Mouse (Mus musculus) midbrain, embryonic 12.5 days (tissue): ENCODE results near the gene Gripap1. TPM values are rescaled to one million over a fixed set of nuclear protein-coding genes. Genes with fewer than 3 reads are reported as not detected.
"Not testable (repeated sequence)": the region's sequence is repeated elsewhere in the genome, so short reads cannot be mapped to it uniquely, and the experiment has no call there.

Source experiments
- ATAC-seq: fragments of 200-750 bp; cut with Nextera tagmentation; 2 replicates; pipeline ENCODE4 v1.8.0; 2017; ENCODE audit warnings: low read depth, moderate TSS enrichment, moderate library complexity; ENCODE audit not compliant: low FRiP score
- H3K27ac ChIP-seq: fragments of 300-500 bp; sonication (generic); replicated peaks from 2 replicates; pipeline ENCODE4 v1.5.1; 2016; ENCODE audit warnings: mild to moderate bottlenecking
- H3K27me3 ChIP-seq: fragments of 300-500 bp; sonication (generic); 2 replicates; pipeline ENCODE4 v1.6.1; 2016; ENCODE audit warnings: mild to moderate bottlenecking
- H3K36me3 ChIP-seq: fragments of 300-500 bp; sonication (generic); 2 replicates; pipeline ENCODE4 v1.6.1; 2016
- H3K4me1 ChIP-seq: fragments of 300-500 bp; sonication (generic); 2 replicates; pipeline ENCODE4 v1.6.1; 2016
- H3K4me2 ChIP-seq: fragments of 300-500 bp; sonication (generic); replicated peaks from 2 replicates; pipeline ENCODE4 v1.6.1; 2016; ENCODE audit warnings: mild to moderate bottlenecking, moderate library complexity
- H3K4me3 ChIP-seq: fragments of 300-500 bp; sonication (generic); 2 replicates; pipeline ENCODE4 v1.5.1; 2016; ENCODE audit warnings: mild to moderate bottlenecking
- H3K9ac ChIP-seq: fragments of 300-500 bp; sonication (generic); replicated peaks from 2 replicates; pipeline ENCODE4 v1.6.1; 2016; ENCODE audit warnings: mild to moderate bottlenecking, moderate library complexity
- H3K9me3 ChIP-seq: fragments of 300-500 bp; sonication (generic); 2 replicates; pipeline ENCODE4 v1.6.1; 2016; ENCODE audit warnings: mild to moderate bottlenecking
- WGBS: fragments of 180-500 bp; shearing (Covaris S2); methylation state at CpG from one replicate; pipeline ENCODE4 v1.1.7; 2016; 5-methylcytosine and 5-hydroxymethylcytosine counted together
- polyA plus RNA-seq: library from polyadenylated mRNA; unstranded; fragments of >200 nt; fragmentation: Nextera tagmentation; extraction: Ambion mirVana; gene quantifications from 2 replicates; pipeline ENCODE4 v1.2.1, GENCODE M21; 2016

Gene Gripap1
- polyA plus RNA-seq, 1 experiment from 2014 or later: 78.3 TPM

DNA sequence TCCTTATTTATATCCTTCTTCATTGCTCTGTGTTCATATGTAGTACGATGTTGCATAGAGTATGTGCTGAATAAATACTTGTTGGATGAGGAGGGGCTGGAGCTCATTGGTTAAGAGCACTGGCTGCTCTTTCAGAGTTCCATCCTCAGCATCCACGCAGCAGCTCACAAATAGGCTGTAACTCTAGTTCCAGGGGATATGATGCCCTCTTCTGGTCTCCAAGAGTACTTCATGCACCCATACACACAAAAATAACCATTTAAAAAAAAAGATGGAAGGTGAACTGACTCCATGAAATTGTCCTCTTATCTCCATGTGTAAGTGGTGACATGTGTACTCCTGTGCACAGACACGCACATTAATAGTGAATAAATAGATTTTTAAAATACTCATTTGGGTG, 3.8 kb downstream of the Gripap1 start:
- H3K4me2 ChIP-seq: no peak overlapping the region
- WGBS: 52% methylated on average over 3 of the region's 3 CpGs

DNA sequence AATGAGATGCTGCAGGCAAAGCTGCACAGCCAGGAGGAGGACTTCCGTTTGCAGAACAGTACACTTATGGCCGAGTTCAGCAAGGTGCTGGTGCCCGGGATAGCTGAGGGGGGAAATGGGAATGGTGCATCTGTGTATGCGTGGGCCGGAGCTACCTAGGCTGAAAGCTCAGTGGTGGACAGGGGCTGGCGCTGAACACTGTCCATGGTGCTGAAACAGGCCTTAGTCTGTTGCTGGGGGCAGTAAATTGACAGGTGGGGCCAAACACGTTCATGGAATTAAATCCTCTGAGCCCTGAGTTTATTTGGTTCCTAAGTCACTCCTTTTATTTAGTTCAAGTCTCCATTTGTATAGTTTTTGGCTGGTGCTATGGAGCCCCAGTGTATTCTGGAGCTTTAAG, 5.5 kb downstream of the Gripap1 start:
- H3K27me3 ChIP-seq: no peaks in the 10 kb centered on the region
- ATAC-seq: no peak

More for the DNA sequence above, 3.8 kb downstream of the Gripap1 start:
- Histone ChIP-seq H3K4me1 (peaks cover 6% of the 10 kb centered on the region; the same call in 1 of the 2 replicates), H3K9ac (no peak overlapping the region), H3K4me3 (no peak overlapping the region), H3K27ac (no peak overlapping the region), H3K27me3 (no peaks in the 10 kb centered on the region), H3K9me3 (no peaks in the 10 kb centered on the region), H3K36me3 (no peaks in the 10 kb centered on the region)
- ATAC-seq: no peak

DNA sequence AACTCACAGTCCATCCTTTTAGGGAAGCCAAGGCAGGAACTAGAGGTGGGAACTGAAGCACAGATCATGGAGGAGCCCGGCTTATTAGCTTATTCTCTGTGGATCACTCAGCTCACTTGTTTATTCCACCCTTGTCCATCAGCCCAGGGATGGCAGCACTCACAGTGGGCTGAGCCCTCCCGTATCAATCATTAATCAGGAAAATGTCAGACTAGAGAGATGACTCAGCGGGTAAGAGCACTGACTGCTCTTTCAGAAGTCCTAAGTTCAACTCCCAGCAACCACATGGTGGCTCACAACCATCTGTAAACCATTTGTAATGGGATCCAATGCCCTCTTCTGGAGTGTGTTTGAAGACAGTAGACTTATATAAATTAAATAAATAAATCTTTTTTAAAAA, 7.8 kb downstream of the Gripap1 start:
- H3K4me1 ChIP-seq: no peaks in the 10 kb centered on the region
- 78% methylated on average over 3 of the region's 3 CpGs for WGBS
- no peaks in the 10 kb centered on the region for H3K27me3 ChIP-seq
- no peak for ATAC-seq
- H3K36me3 ChIP-seq: peaks cover 21% of the 10 kb centered on the region; the same call in 1 of the 2 replicates
- no peak overlapping the region for H3K4me3 ChIP-seq
- H3K27ac ChIP-seq: no peak overlapping the region
- H3K9me3 ChIP-seq: no peaks in the 10 kb centered on the region
- H3K4me2 ChIP-seq: no peak overlapping the region
- H3K9ac ChIP-seq: no peak overlapping the region

More for the DNA sequence above, 5.5 kb downstream of the Gripap1 start:
- H3K36me3 ChIP-seq: peaks cover 10% of the 10 kb centered on the region; the same call in 1 of the 2 replicates
- no peaks in the 10 kb centered on the region for H3K9me3 ChIP-seq
- no peak overlapping the region for H3K4me3 ChIP-seq
- H3K4me2 ChIP-seq: no peak overlapping the region
- peaks cover 6% of the 10 kb centered on the region; the same call in 1 of the 2 replicates for H3K4me1 ChIP-seq
- no peak overlapping the region for H3K9ac ChIP-seq
- 35% methylated on average over 7 of the region's 7 CpGs for WGBS
- H3K27ac ChIP-seq: no peak overlapping the region

DNA sequence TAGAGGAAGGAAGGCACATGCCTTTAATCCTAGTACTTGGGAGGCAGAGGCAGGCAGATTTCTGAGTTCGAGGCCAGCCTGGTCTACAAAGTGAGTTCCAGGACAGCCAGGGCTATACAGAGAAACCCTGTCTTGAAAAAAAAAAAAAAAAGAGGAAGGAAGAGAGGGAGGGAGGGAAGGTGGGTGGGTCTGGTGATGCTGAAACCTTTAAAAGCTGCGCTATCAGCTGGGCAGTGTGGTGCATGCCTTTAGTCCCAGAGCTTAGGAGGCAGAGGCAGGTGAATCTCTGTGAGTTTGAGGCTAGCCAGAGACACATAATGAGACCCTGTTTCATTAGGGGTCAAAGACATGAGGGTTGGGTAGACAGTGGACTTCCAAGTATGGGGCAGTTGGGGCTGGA, 12.6 kb downstream of the Gripap1 start:
- H3K27me3 ChIP-seq, ATAC-seq, H3K9ac ChIP-seq, H3K27ac ChIP-seq, H3K4me3 ChIP-seq, H3K4me2 ChIP-seq, H3K4me1 ChIP-seq, H3K9me3 ChIP-seq: not testable (repeated sequence)
- WGBS: 97% methylated on average over 2 of the region's 2 CpGs
- H3K36me3 ChIP-seq: peaks cover 42% of the 10 kb centered on the region

DNA sequence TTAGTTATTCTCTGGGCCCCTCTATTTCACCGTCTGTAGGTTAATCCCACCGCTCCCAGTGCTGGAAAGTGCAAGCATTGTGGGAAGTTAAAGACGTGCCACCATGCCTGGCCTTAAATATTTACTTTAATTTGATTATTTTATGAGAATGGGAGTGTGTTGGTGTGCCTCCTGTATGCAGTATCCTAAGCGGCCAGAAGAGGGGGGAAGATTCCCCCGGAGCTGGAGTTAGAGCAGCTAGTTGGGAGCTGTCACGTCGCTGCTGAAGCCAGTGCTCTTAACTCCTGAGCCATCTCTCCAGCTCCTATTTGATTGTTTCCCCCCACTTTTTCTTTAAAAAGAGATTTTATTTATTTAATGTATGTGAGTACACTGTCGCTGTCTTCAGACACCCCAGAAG, 25.5 kb downstream of the Gripap1 start:
- not testable (repeated sequence) for ATAC-seq, H3K4me1 ChIP-seq, H3K27me3 ChIP-seq, H3K4me3 ChIP-seq, H3K9ac ChIP-seq, H3K27ac ChIP-seq, H3K9me3 ChIP-seq, H3K4me2 ChIP-seq
- peaks cover 67% of the 10 kb centered on the region for H3K36me3 ChIP-seq
- WGBS: 56% methylated on average over 8 of the region's 8 CpGs

- H3K9me3 ChIP-seq: no peaks in the 10 kb centered on the region
- H3K4me3 ChIP-seq: peak within 1 kb of the TSS; percentile 32
- H3K4me2 ChIP-seq: peak within 1 kb of the TSS; percentile 47
- ATAC-seq: peak; percentile 65
- 19% methylated on average over 24 of the region's 24 CpGs for WGBS
- no peaks in the 10 kb centered on the region; the same call in 1 of the 2 replicates for H3K4me1 ChIP-seq
- H3K27ac ChIP-seq: no peak within 1 kb of the TSS
- 0 out of 2 replicates have a peak within 1 kb of the TSS, but pooled peaks have one; percentile 15 for H3K9ac ChIP-seq
- no peaks in the 10 kb centered on the region for H3K27me3 ChIP-seq
- peaks cover 23% of the 10 kb centered on the region for H3K36me3 ChIP-seq
These were observed 32.6 kb downstream of the Gripap1 start, which contains the start of gene Kcnd1 for GRCm38 (mm10) chrX:7821865-7822779. Kcnd1 (plus strand) TSS chrX:7822289.

DNA sequence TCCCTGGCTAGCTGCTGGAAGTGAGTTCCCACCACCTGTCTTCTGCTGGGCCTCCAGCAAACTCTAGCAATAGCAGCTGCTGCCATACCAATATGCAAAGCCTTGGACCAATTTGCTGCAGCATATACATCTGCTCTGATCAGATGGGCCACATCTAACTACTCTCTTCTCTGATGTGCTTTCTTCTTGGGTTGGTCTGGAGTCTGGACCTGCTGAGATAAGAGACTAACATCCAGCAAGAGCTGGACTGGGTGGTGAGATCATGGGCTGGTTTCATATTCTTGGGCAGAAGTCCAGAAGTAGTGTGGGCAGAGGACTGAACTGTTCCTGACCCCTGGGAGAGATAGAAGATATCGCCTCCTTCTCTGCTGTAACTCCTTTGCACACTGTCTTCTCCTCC, 47.6 kb downstream of the Gripap1 start:
- H3K27me3 ChIP-seq: no peaks in the 10 kb centered on the region
- no peak overlapping the region for H3K9ac ChIP-seq
- no peak overlapping the region for H3K4me3 ChIP-seq
- H3K36me3 ChIP-seq: no peaks in the 10 kb centered on the region
- no peak overlapping the region for H3K4me2 ChIP-seq
- 67% methylated on average over 1 of the region's 1 CpGs for WGBS
- no peaks in the 10 kb centered on the region for H3K4me1 ChIP-seq
- no peak overlapping the region for H3K27ac ChIP-seq
- no peaks in the 10 kb centered on the region for H3K9me3 ChIP-seq
- ATAC-seq: no peak

GRCm38 (mm10) chrX:7840842-7841162, 51.2 kb downstream of the Gripap1 start:
- H3K27ac ChIP-seq: no peak overlapping the region
- H3K27me3 ChIP-seq: no peaks in the 10 kb centered on the region

DNA sequence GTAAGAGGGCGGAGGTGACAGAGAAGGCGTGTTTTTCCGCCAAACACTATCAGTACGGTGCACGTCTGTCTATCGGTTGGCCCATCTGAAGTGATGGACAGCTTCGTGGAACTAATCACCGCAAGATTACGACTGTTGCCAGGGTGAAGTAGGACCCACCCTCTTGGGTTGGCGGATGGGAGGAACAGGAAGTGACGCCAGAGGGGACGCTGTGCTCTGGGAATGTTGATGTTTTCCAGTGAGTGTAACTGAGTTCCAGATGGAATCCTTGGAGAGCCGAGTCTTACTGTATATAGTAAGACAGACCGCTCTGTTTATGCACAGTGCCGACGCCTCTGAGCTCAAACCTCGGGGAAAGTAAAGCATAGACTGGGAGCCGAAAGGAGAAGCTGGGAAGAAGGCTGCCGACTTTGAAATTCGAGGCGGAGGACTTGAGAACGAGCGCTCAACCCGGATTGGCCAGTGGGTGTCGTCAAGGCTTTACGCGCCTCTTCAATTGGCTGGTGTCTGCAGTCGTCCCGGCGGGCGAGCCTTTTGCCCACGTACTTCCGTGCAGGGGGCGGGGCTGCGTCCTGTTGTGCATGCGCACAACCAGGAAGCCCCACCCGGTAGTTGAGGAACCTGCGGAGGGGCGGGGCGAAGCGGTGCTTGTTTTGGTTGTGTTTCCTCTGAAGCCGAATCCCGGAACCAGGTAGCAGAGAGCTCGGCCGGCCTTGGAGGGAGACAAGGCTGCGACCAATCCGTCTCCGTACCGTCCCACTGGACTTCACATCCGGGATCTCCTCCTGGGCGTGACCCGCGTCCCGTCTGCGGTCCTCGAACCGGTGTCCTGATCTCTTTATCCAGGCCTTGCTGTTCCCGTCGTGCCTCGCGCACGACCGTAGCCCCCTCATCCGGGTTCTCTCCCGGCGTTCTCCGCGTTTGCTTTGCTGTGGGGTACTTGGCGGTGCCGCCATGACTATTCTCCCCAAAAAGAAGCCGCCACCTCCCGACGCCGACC, 51.9 kb downstream of the Gripap1 start, which contains the start of gene Otud5:
Gene Otud5, plus strand, starts transcription at position 202 of the 1,000 bp plus-strand sequence.
- no peaks in the 10 kb centered on the region for H3K9me3 ChIP-seq
- H3K9ac ChIP-seq: peak within 1 kb of the TSS; percentile 87
- H3K4me1 ChIP-seq: peaks cover 18% of the 10 kb centered on the region; the same call in 1 of the 2 replicates
- peak within 1 kb of the TSS; percentile 72 for H3K4me2 ChIP-seq
- no peaks in the 10 kb centered on the region for H3K27me3 ChIP-seq
- peak within 1 kb of the TSS; percentile 87 for H3K27ac ChIP-seq
- ATAC-seq: peak; percentile 97
- H3K4me3 ChIP-seq: peak within 1 kb of the TSS; percentile 83
- WGBS: 18% methylated on average over 71 of the region's 74 CpGs
- H3K36me3 ChIP-seq: 0 out of 2 replicates have a peak, but pooled peaks cover 4% of the 10 kb centered on the region

More at GRCm38 (mm10) chrX:7840842-7841162, 51.2 kb downstream of the Gripap1 start:
- Histone ChIP-seq H3K4me2 (peak overlapping the region; percentile 45), H3K9ac (no peak overlapping the region), H3K4me3 (peak overlapping the region; percentile 83), H3K4me1 (peaks cover 18% of the 10 kb centered on the region; the same call in 1 of the 2 replicates), H3K36me3 (0 out of 2 replicates have a peak, but pooled peaks cover 4% of the 10 kb centered on the region), H3K9me3 (no peaks in the 10 kb centered on the region)
- no peak for ATAC-seq
- 19% methylated on average over 7 of the region's 7 CpGs for WGBS

GRCm38 (mm10) chrX:7842318-7842717, 52.8 kb downstream of the Gripap1 start:
- peak overlapping the region; percentile 72 for H3K4me2 ChIP-seq
- peaks cover 18% of the 10 kb centered on the region; the same call in 1 of the 2 replicates for H3K4me1 ChIP-seq
- peak overlapping the region; percentile 87 for H3K27ac ChIP-seq
- H3K36me3 ChIP-seq: 0 out of 2 replicates have a peak, but pooled peaks cover 4% of the 10 kb centered on the region
- ATAC-seq: no peak
- H3K9ac ChIP-seq: peak overlapping the region; percentile 87
- 22% methylated on average over 34 of the region's 42 CpGs for WGBS
- H3K4me3 ChIP-seq: peak overlapping the region; percentile 83
- no peaks in the 10 kb centered on the region for H3K27me3 ChIP-seq
- H3K9me3 ChIP-seq: no peaks in the 10 kb centered on the region

DNA sequence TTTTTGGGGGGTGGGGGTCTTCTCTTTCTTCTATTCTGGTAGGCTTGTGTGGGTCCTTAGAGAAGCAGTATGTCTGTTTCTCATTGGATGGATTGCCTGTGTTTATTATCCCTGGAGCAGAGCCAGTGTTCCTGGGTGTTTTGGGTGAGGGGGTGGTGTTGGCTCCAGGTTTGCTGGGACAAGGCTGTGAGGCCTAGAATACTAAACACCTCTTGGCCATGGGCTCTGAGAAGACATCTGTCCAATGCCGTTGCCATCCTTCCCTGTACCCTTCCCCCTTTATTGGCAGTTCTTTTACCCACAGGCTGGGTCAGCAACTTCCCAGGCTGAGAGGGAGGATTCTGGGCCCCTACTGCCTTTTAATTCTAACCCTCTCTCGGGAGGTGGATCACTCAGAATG, 58.3 kb downstream of the Gripap1 start:
- peaks cover 14% of the 10 kb centered on the region; the same call in 1 of the 2 replicates for H3K4me1 ChIP-seq
- WGBS: 86% methylated on average over 2 of the region's 2 CpGs
- ATAC-seq: no peak

More for the DNA sequence above, 58.3 kb downstream of the Gripap1 start:
- Histone ChIP-seq H3K4me3 (no peak overlapping the region), H3K9me3 (no peaks in the 10 kb centered on the region), H3K27ac (no peak overlapping the region), H3K4me2 (no peak overlapping the region), H3K9ac (no peak overlapping the region), H3K27me3 (no peaks in the 10 kb centered on the region), H3K36me3 (0 out of 2 replicates have a peak, but pooled peaks cover 4% of the 10 kb centered on the region)
